Mouse (Mus musculus) CH12.LX (cell line): Measurements from ENCODE around the gene Prkar1b. TPM values are rescaled to one million over a fixed set of nuclear protein-coding genes. Genes with fewer than 3 reads are reported as not detected.

Experiments used
- DNase-seq: peaks from one replicate; pipeline ENCODE4 v3.0.0-alpha.2; 2013; ENCODE audit errors: extremely low read depth
- H3K27ac ChIP-seq: 2 replicates; pipeline ENCODE4 v1.5.1; 2012; ENCODE audit warnings: low read depth, mild to moderate bottlenecking, control low read depth, moderate library complexity; ENCODE audit not compliant: insufficient read depth
- H3K27me3 ChIP-seq: replicated peaks from 2 replicates; pipeline ENCODE3; 2012; ENCODE audit warnings: inconsistent platforms
- H3K36me3 ChIP-seq, 2 experiments: replicated peaks in 1 of 2; 2 replicates each; pipeline versions ENCODE3 to v1.6.1; 2012; ENCODE audit warnings: inconsistent platforms in 1 of 2, low read length in 1 of 2, mild to moderate bottlenecking in 1 of 2, mixed read lengths in 1 of 2, moderate library complexity in 1 of 2; ENCODE audit not compliant: control insufficient read depth in 1 of 2, insufficient read depth in 1 of 2
- H3K4me1 ChIP-seq, 2 experiments: 2 replicates each; pipeline ENCODE4 v1.6.1; 2012; ENCODE audit warnings: inconsistent platforms in 1 of 2, moderate library complexity in 1 of 2; ENCODE audit not compliant: insufficient read depth in 2 of 2, control insufficient read depth in 1 of 2
- H3K4me2 ChIP-seq: 2 replicates; pipeline ENCODE4 v1.6.1; 2012; ENCODE audit warnings: low read depth, mild to moderate bottlenecking, control low read depth; ENCODE audit not compliant: poor library complexity, insufficient read depth, severe bottlenecking
- H3K4me3 ChIP-seq, 3 experiments: fragments of 150-350 bp in 1 of 3; sonication (generic) in 1 of 3; replicated peaks in 1 of 3; 2 replicates each; pipeline versions ENCODE3 to v1.5.1; 2011 to 2012; ENCODE audit warnings: low read depth in 2 of 3, low read length in 2 of 3, mild to moderate bottlenecking in 2 of 3, moderate library complexity in 2 of 3, control low read depth in 1 of 3, improper control_type of control experiment in 1 of 3, inconsistent platforms in 1 of 3, mixed read lengths in 1 of 3; ENCODE audit not compliant: poor library complexity in 1 of 3
- H3K79me2 ChIP-seq: replicated peaks from 2 replicates; pipeline ENCODE4 v1.6.1; 2012; ENCODE audit warnings: mild to moderate bottlenecking, moderate library complexity; ENCODE audit not compliant: control insufficient read depth, poor library complexity, insufficient read depth, severe bottlenecking; ENCODE audit errors: extremely low read depth
- H3K9ac ChIP-seq: 2 replicates; pipeline ENCODE4 v1.6.1; 2012; ENCODE audit warnings: low read depth, mild to moderate bottlenecking, control low read depth, moderate library complexity; ENCODE audit not compliant: insufficient read depth
- H3K9me3 ChIP-seq: replicated peaks from 2 replicates; pipeline ENCODE3; 2012; ENCODE audit warnings: low read length, inconsistent platforms, mixed read lengths
- BHLHE40 ChIP-seq: IDR thresholded peaks from 2 replicates; pipeline ENCODE4 v1.6.1; 2011; ENCODE audit warnings: mild to moderate bottlenecking, low read depth, low read length, improper control_type of control experiment
- ELF1 ChIP-seq: IDR thresholded peaks from 2 replicates; pipeline ENCODE4 v1.6.1; 2014; ENCODE audit warnings: low read depth, mild to moderate bottlenecking, inconsistent platforms, low read length, improper control_type of control experiment
- EP300 ChIP-seq: IDR thresholded peaks from 2 replicates; pipeline ENCODE4 v1.6.1; 2011; ENCODE audit warnings: low read length, improper control_type of control experiment
- ETS1 ChIP-seq: conservative IDR thresholded peaks from 2 replicates; pipeline ENCODE4 v1.6.1; 2012; ENCODE audit warnings: low read depth, mild to moderate bottlenecking, inconsistent platforms, low read length, improper control_type of control experiment, moderate library complexity
- GABPA ChIP-seq: IDR thresholded peaks from 2 replicates; pipeline ENCODE4 v1.6.1; 2012; ENCODE audit warnings: low read depth, low read length, improper control_type of control experiment, inconsistent platforms; ENCODE audit not compliant: insufficient replicate concordance
- JUN ChIP-seq: IDR thresholded peaks from 2 replicates; pipeline ENCODE4 v1.6.1; 2011; ENCODE audit warnings: low read depth, mild to moderate bottlenecking, low read length, improper control_type of control experiment, moderate library complexity; ENCODE audit not compliant: insufficient read depth
- KAT2A ChIP-seq: IDR thresholded peaks from 2 replicates; pipeline ENCODE4 v1.6.1; 2012; ENCODE audit warnings: low read length, improper control_type of control experiment, inconsistent platforms; ENCODE audit not compliant: insufficient replicate concordance
- MAX ChIP-seq: IDR thresholded peaks from 2 replicates; pipeline ENCODE4 v1.6.1; 2011; ENCODE audit warnings: low read length, improper control_type of control experiment
- MAZ ChIP-seq: IDR thresholded peaks from 2 replicates; pipeline ENCODE4 v1.6.1; 2012; ENCODE audit warnings: low read depth, mild to moderate bottlenecking, inconsistent platforms, low read length, improper control_type of control experiment, moderate library complexity
- MXI1 ChIP-seq: IDR thresholded peaks from 2 replicates; pipeline ENCODE4 v1.6.1; 2011; ENCODE audit warnings: mild to moderate bottlenecking, low read depth, low read length, improper control_type of control experiment
- MYC ChIP-seq: IDR thresholded peaks from 2 replicates; pipeline ENCODE4 v1.6.1; 2011; ENCODE audit warnings: low read depth, mild to moderate bottlenecking, improper control_type of control experiment, low read length
- NELFE ChIP-seq: IDR thresholded peaks from 2 replicates; pipeline ENCODE4 v1.6.1; 2011; ENCODE audit warnings: low read depth, low read length, improper control_type of control experiment
- NRF1 ChIP-seq: IDR thresholded peaks from 2 replicates; pipeline ENCODE4 v1.6.1; 2014; ENCODE audit warnings: low read depth, mild to moderate bottlenecking, inconsistent platforms, low read length, improper control_type of control experiment, moderate library complexity
- PAX5 ChIP-seq: IDR thresholded peaks from 2 replicates; pipeline ENCODE4 v1.6.1; 2012; ENCODE audit warnings: low read length, inconsistent platforms, mixed read lengths
- POLR2AphosphoS2 ChIP-seq: IDR thresholded peaks from 2 replicates; pipeline ENCODE4 v1.6.1; 2011; ENCODE audit warnings: low read depth, low read length, improper control_type of control experiment
- RCOR1 ChIP-seq: conservative IDR thresholded peaks from 2 replicates; pipeline ENCODE4 v1.6.1; 2012; ENCODE audit warnings: low read depth, mild to moderate bottlenecking, inconsistent platforms, low read length, improper control_type of control experiment
- TBP ChIP-seq: conservative IDR thresholded peaks from 2 replicates; pipeline ENCODE4 v1.6.1; 2011; ENCODE audit warnings: low read depth, low read length, improper control_type of control experiment
- USF1 ChIP-seq: IDR thresholded peaks from 2 replicates; pipeline ENCODE4 v1.6.1; 2014; ENCODE audit warnings: low read depth, mild to moderate bottlenecking, inconsistent platforms, low read length, improper control_type of control experiment
- USF2 ChIP-seq: conservative IDR thresholded peaks from 2 replicates; pipeline ENCODE4 v1.6.1; 2011; ENCODE audit warnings: low read depth, low read length, improper control_type of control experiment
- ZMIZ1 ChIP-seq: IDR thresholded peaks from 2 replicates; pipeline ENCODE4 v1.6.1; 2012; ENCODE audit warnings: low read depth, mild to moderate bottlenecking, inconsistent platforms, low read length, improper control_type of control experiment
- ZNF384 ChIP-seq: IDR thresholded peaks from 2 replicates; pipeline ENCODE4 v1.6.1; 2012; ENCODE audit warnings: low read depth, low read length, improper control_type of control experiment, inconsistent platforms
- dilution Hi-C: fragments of 300-500 bp; cut with MboI; formaldehyde crosslinking; loops from 2 replicates; pipeline ENCODE4 v1.14.3; 2020; ENCODE audit warnings: low sequenced_read_pairs; ENCODE audit not compliant: extremely low pct_unique_long_range_greater_than_20kb, extremely low pct_ligation_motif_present
- in situ Hi-C: fragments of 300-500 bp; cut with MboI; formaldehyde crosslinking; loops from 3 replicates; pipeline ENCODE4 v1.14.3; 2019; ENCODE audit warnings: low sequenced_read_pairs, low pct_ligation_motif_present, low pct_unique_long_range_greater_than_20kb, mixed read lengths
- polyA plus RNA-seq: library from polyadenylated mRNA; unstranded; fragments of >175 nt; gene quantifications from 2 replicates; pipeline ENCODE4 v1.2.1, GENCODE M21; 2012; ENCODE audit warnings: low read depth; ENCODE audit not compliant: insufficient read length
- total RNA-seq, 2 experiments: library from RNA; depleted of rRNA; stranded (reverse); fragments of 300-350 nt in 1 of 2; fragments of >200 nt in 1 of 2; gene quantifications; 2 replicates each; pipeline ENCODE4 v1.2.3; 2012 to 2014

Gene Prkar1b
- total and polyA plus RNA-seq, 3 experiments: not detected

DNA sequence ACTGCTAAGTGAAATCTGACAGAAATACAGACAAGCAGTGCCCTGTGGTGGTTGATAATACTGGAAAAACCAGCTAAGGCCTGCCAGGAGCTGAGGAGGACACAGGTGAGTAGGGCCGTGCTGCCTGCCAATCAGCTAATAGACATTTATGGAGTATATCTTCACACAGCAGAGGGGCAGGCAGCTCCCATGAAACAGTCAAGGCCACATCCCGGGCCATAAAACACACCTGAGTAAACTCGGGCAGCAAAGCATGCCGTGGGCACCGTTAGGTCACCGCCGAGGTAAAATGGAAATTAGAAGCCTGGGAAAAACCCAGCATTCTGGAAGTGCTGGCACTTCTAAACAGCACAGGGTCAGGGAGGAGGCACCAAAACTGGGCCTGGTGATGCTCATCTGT, 75.8 kb downstream of the Prkar1b start:
- no peaks in the 10 kb centered on the region for H3K9me3 ChIP-seq
- no peak for TF ChIP-seq TBP
- no peak for TF ChIP-seq NELFE
- TF ChIP-seq USF2: no peak
- no peak for TF ChIP-seq USF1
- no peak for TF ChIP-seq MAX
- no peak for TF ChIP-seq JUN
- TF ChIP-seq KAT2A: no peak
- TF ChIP-seq BHLHE40: no peak
- TF ChIP-seq PAX5: no peak
- TF ChIP-seq ELF1: no peak
- no peak for TF ChIP-seq NRF1
- no peak for TF ChIP-seq ZNF384
- no peak for TF ChIP-seq MAZ
- TF ChIP-seq ETS1: no peak
- no peak for TF ChIP-seq RCOR1
- no peak for TF ChIP-seq ZMIZ1
- no peak for TF ChIP-seq POLR2AphosphoS2
- no peak for TF ChIP-seq MYC
- TF ChIP-seq MXI1: no peak
- TF ChIP-seq EP300: no peak
- TF ChIP-seq, all 38 proteins: peak for 0
- no peak overlapping the region for H3K4me2 ChIP-seq
- no peaks in the 10 kb centered on the region for H3K27me3 ChIP-seq
- DNase-seq: no peak
- peaks cover 3 to 24% of the 10 kb centered on the region in 2 experiments; a peak in 2 of 4 replicates for H3K4me1 ChIP-seq
- no peaks in the 10 kb centered on the region for H3K79me2 ChIP-seq
- in situ Hi-C loops: loop anchor here (10.0 kb wide), 1 partner anchor 101 kb away; no protein-coding TSS in a partner anchor
- no peak overlapping the region for H3K27ac ChIP-seq
- H3K4me3 ChIP-seq: no peak overlapping the region
- H3K9ac ChIP-seq: no peak overlapping the region
- dilution Hi-C loops: no loop called here
- H3K36me3 ChIP-seq: no peaks in the 10 kb centered on the region

DNA sequence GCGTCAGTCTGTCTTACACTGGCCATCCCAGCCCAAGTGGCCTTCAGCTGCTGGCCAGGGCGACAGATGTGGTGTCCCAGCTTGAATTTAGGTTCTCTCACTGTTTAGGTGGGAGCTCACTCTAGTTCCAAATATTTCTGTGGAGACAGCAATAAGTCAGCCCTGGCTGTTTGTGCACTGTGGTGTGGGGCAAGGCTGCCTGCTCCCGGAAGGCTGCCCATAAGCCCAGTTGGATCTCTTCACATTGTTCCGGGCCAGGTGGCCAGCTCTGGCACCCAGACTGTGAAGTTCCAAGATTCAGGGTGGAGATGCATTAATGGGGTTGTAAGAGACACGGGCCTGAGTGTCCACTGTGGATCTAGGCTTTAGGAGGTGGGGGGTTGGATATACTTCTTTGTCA, 76.9 kb downstream of the Prkar1b start:
- TF ChIP-seq EP300 (no peak), NELFE (no peak), MYC (no peak), GABPA (no peak)
- Histone ChIP-seq H3K36me3 (no peaks in the 10 kb centered on the region), H3K4me2 (no peak overlapping the region), H3K27me3 (peaks cover under 1% of the 10 kb centered on the region), H3K27ac (no peak overlapping the region), H3K9ac (no peak overlapping the region), H3K4me3 (no peak overlapping the region), H3K79me2 (no peaks in the 10 kb centered on the region), H3K4me1 (peaks cover 3 to 16% of the 10 kb centered on the region in 2 experiments; a peak in 2 of 4 replicates), H3K9me3 (no peaks in the 10 kb centered on the region)
- no peak for DNase-seq
- dilution Hi-C loops: no loop called here
- in situ Hi-C loops: loop anchor here (10.0 kb wide), 1 partner anchor 102 kb away; no protein-coding TSS in a partner anchor
